Mouse (Mus musculus) neural tube, embryonic 11.5 days (tissue): Measurements from ENCODE around the gene Slc15a4. TPM values are rescaled to one million over a fixed set of nuclear protein-coding genes. Genes with fewer than 3 reads are reported as not detected.

ENCODE experiments used
- ATAC-seq: fragments of 200-750 bp; cut with Nextera tagmentation; 2 replicates; pipeline ENCODE4 v1.8.0; 2017; ENCODE audit warnings: moderate number of reproducible peaks, mild to moderate bottlenecking, moderate TSS enrichment, moderate library complexity; ENCODE audit not compliant: insufficient read depth, low FRiP score, low TSS enrichment
- DNase-seq: peaks from one replicate; pipeline ENCODE4 v3.0.0-alpha.2; 2015; ENCODE audit warnings: low spot score
- H3K27ac ChIP-seq: fragments of 300-500 bp; sonication (generic); 2 replicates; pipeline ENCODE4 v1.5.1; 2014; ENCODE audit warnings: low read depth, mild to moderate bottlenecking, low read length
- H3K27me3 ChIP-seq: fragments of 300-500 bp; sonication (generic); 2 replicates; pipeline ENCODE4 v1.6.1; 2014; ENCODE audit warnings: mild to moderate bottlenecking, low read length, mixed read lengths; ENCODE audit not compliant: control insufficient read depth, insufficient read depth
- H3K36me3 ChIP-seq: fragments of 300-500 bp; sonication (generic); 2 replicates; pipeline ENCODE4 v1.6.1; 2014; ENCODE audit warnings: mild to moderate bottlenecking, low read length, moderate library complexity, mixed read lengths; ENCODE audit not compliant: control insufficient read depth, insufficient read depth
- H3K4me1 ChIP-seq: fragments of 300-500 bp; sonication (generic); 2 replicates; pipeline ENCODE4 v1.6.1; 2014; ENCODE audit warnings: low read length, mixed read lengths; ENCODE audit not compliant: control insufficient read depth, insufficient read depth
- H3K4me2 ChIP-seq: fragments of 300-500 bp; sonication (generic); 2 replicates; pipeline ENCODE4 v1.6.1; 2014; ENCODE audit warnings: low read depth, mild to moderate bottlenecking, moderate library complexity
- H3K4me3 ChIP-seq: fragments of 300-500 bp; sonication (generic); 2 replicates; pipeline ENCODE4 v1.5.1; 2014; ENCODE audit warnings: low read depth, low read length
- H3K9ac ChIP-seq: fragments of 300-500 bp; sonication (generic); 2 replicates; pipeline ENCODE4 v1.6.1; 2014; ENCODE audit warnings: mild to moderate bottlenecking, low read length
- H3K9me3 ChIP-seq: fragments of 300-500 bp; sonication (generic); 2 replicates; pipeline ENCODE4 v1.6.1; 2016; ENCODE audit warnings: low read length; ENCODE audit not compliant: control insufficient read depth
- WGBS: fragments of 180-500 bp; shearing (Covaris S2); extraction: QIAGEN DNeasy Blood & Tissue Kit; methylation state at CpG from one replicate; pipeline ENCODE4 v1.1.7; 2014; 5-methylcytosine and 5-hydroxymethylcytosine counted together
- polyA plus RNA-seq: library from polyadenylated mRNA; unstranded; fragments of >200 nt; fragmentation: Nextera tagmentation; extraction: Ambion mirVana; gene quantifications from 2 replicates; pipeline ENCODE4 v1.2.1, GENCODE M21; 2014

Slc15a4 gene
- polyA plus RNA-seq, 1 experiment from 2014 or later = 25.5 TPM

- Histone ChIP-seq H3K4me3 (no peak overlapping the region), H3K9ac (no peak overlapping the region), H3K9me3 (no peaks in the 10 kb centered on the region), H3K4me1 (no peaks in the 10 kb centered on the region), H3K4me2 (no peak overlapping the region), H3K27ac (no peak overlapping the region), H3K27me3 (no peaks in the 10 kb centered on the region), H3K36me3 (no peaks in the 10 kb centered on the region)
- no peak for ATAC-seq
- no peak for DNase-seq
- WGBS = 79% methylated on average over 6 of the region's 6 CpGs
Observed at GRCm38 (mm10) chr5:127648046-127648445, 15.3 kb upstream of the Slc15a4 start.

GRCm38 (mm10) chr5:127641185-127641958 lies 8.7 kb upstream of the Slc15a4 start:
- H3K36me3 ChIP-seq = no peaks in the 10 kb centered on the region
- H3K4me3 ChIP-seq = no peak overlapping the region
- H3K9ac ChIP-seq = no peak overlapping the region
- no peak for ATAC-seq
- H3K4me2 ChIP-seq = no peak overlapping the region
- 96% methylated on average over 15 of the region's 15 CpGs for WGBS
- H3K4me1 ChIP-seq = no peaks in the 10 kb centered on the region
- H3K27me3 ChIP-seq = no peaks in the 10 kb centered on the region
- H3K9me3 ChIP-seq = no peaks in the 10 kb centered on the region
- H3K27ac ChIP-seq = no peak overlapping the region
- DNase-seq = no peak

- DNase-seq = no peak
- H3K9ac ChIP-seq = no peak overlapping the region
- no peaks in the 10 kb centered on the region for H3K27me3 ChIP-seq
- no peak for ATAC-seq
- WGBS = 94% methylated on average over 3 of the region's 3 CpGs
- H3K4me3 ChIP-seq = no peak overlapping the region
- H3K27ac ChIP-seq = no peak overlapping the region
- no peaks in the 10 kb centered on the region for H3K9me3 ChIP-seq
- no peaks in the 10 kb centered on the region for H3K4me1 ChIP-seq
- no peaks in the 10 kb centered on the region for H3K36me3 ChIP-seq
- no peak overlapping the region for H3K4me2 ChIP-seq
Observed at GRCm38 (mm10) chr5:127640359-127640758, 7.7 kb upstream of the Slc15a4 start.

- ATAC-seq (no peak), DNase-seq (no peak)
- H3K4me1 ChIP-seq = no peaks in the 10 kb centered on the region
- no peak overlapping the region for H3K27ac ChIP-seq
- H3K9ac ChIP-seq = no peak overlapping the region
- H3K9me3 ChIP-seq = no peaks in the 10 kb centered on the region
- H3K36me3 ChIP-seq = no peaks in the 10 kb centered on the region
- H3K27me3 ChIP-seq = no peaks in the 10 kb centered on the region
- 93% methylated on average over 13 of the region's 13 CpGs for WGBS
- H3K4me3 ChIP-seq = no peak overlapping the region
- no peak overlapping the region for H3K4me2 ChIP-seq
Observed at GRCm38 (mm10) chr5:127639635-127640034, 6.9 kb upstream of the Slc15a4 start.

- no peak for DNase-seq
Observed at GRCm38 (mm10) chr5:127639067-127639605, 6.4 kb upstream of the Slc15a4 start.

GRCm38 (mm10) chr5:127638177-127638576 lies 5.5 kb upstream of the Slc15a4 start:
- Histone ChIP-seq H3K4me3 (no peak overlapping the region), H3K27ac (no peak overlapping the region), H3K27me3 (no peaks in the 10 kb centered on the region), H3K36me3 (no peaks in the 10 kb centered on the region), H3K9me3 (no peaks in the 10 kb centered on the region), H3K9ac (no peak overlapping the region), H3K4me1 (no peaks in the 10 kb centered on the region), H3K4me2 (no peak overlapping the region)
- ATAC-seq (no peak), DNase-seq (no peak)
- WGBS = 89% methylated on average over 2 of the region's 2 CpGs

More at GRCm38 (mm10) chr5:127639067-127639605, 6.4 kb upstream of the Slc15a4 start:
- Histone ChIP-seq H3K9me3 (no peaks in the 10 kb centered on the region), H3K36me3 (no peaks in the 10 kb centered on the region), H3K4me2 (no peak overlapping the region), H3K4me1 (no peaks in the 10 kb centered on the region), H3K27me3 (no peaks in the 10 kb centered on the region), H3K27ac (no peak overlapping the region), H3K4me3 (no peak overlapping the region), H3K9ac (no peak overlapping the region)
- 87% methylated on average over 6 of the region's 6 CpGs for WGBS
- no peak for ATAC-seq

- Histone ChIP-seq H3K9me3 (no peaks in the 10 kb centered on the region), H3K27me3 (no peaks in the 10 kb centered on the region), H3K4me3 (no peak overlapping the region), H3K36me3 (no peaks in the 10 kb centered on the region), H3K4me1 (no peaks in the 10 kb centered on the region), H3K9ac (no peak overlapping the region), H3K4me2 (no peak overlapping the region), H3K27ac (no peak overlapping the region)
- DNase-seq = no peak
- 78% methylated on average over 4 of the region's 4 CpGs for WGBS
- ATAC-seq = no peak
Observed at GRCm38 (mm10) chr5:127637622-127638021, 4.9 kb upstream of the Slc15a4 start.

- Histone ChIP-seq H3K9ac (no peak overlapping the region), H3K4me1 (no peaks in the 10 kb centered on the region), H3K4me3 (no peak overlapping the region), H3K9me3 (no peaks in the 10 kb centered on the region), H3K27me3 (no peaks in the 10 kb centered on the region), H3K36me3 (no peaks in the 10 kb centered on the region), H3K4me2 (no peak overlapping the region), H3K27ac (no peak overlapping the region)
- no peak for ATAC-seq
- 91% methylated on average over 7 of the region's 7 CpGs for WGBS
- no peak for DNase-seq
Observed at GRCm38 (mm10) chr5:127633666-127634065, 969 bp upstream of the Slc15a4 start.

- DNase-seq = no peak
- H3K36me3 ChIP-seq = no peaks in the 10 kb centered on the region
- 27% methylated on average over 4 of the region's 4 CpGs for WGBS
- H3K27me3 ChIP-seq = no peaks in the 10 kb centered on the region
- H3K4me1 ChIP-seq = no peaks in the 10 kb centered on the region
- H3K9ac ChIP-seq = peak overlapping the region; percentile 73; the same call in 1 of the 2 replicates
- no peak overlapping the region; the same call in 1 of the 2 replicates for H3K4me3 ChIP-seq
- H3K4me2 ChIP-seq = peak overlapping the region; percentile 91
- H3K27ac ChIP-seq = no peak overlapping the region
- H3K9me3 ChIP-seq = no peaks in the 10 kb centered on the region
- ATAC-seq = no peak
Observed at GRCm38 (mm10) chr5:127633188-127633587, 491 bp upstream of the Slc15a4 start.
